Mouse (Mus musculus) retina, embryonic 14.5 days (tissue): ENCODE data around the gene Hand2.

Experiments used
- DNase-seq: peaks from one replicate; pipeline ENCODE4 v3.0.0-alpha.2; 2015; ENCODE audit warnings: low spot score

The Hand2 gene

GRCm38 (mm10) chr8:57342386-57343090, 21.8 kb downstream of the Hand2 start:
- no peak for DNase-seq

- DNase-seq = peak; percentile 15
Measured at GRCm38 (mm10) chr8:57343731-57344315, 23.0 kb downstream of the Hand2 start.

GRCm38 (mm10) chr8:57344956-57345870, 24.4 kb downstream of the Hand2 start:
- DNase-seq = peak; percentile 22

GRCm38 (mm10) chr8:57346371-57346770, 25.6 kb downstream of the Hand2 start:
- DNase-seq = no peak

- no peak for DNase-seq
Measured at GRCm38 (mm10) chr8:57347141-57347540, 26.4 kb downstream of the Hand2 start.

GRCm38 (mm10) chr8:57348251-57348650, 27.5 kb downstream of the Hand2 start:
- no peak for DNase-seq

- DNase-seq = peak; percentile 8
Measured at GRCm38 (mm10) chr8:57348866-57349520, 28.2 kb downstream of the Hand2 start.

- no peak for DNase-seq
Measured at GRCm38 (mm10) chr8:57351861-57352260, 31.1 kb downstream of the Hand2 start.

- DNase-seq = peak; percentile 88
Measured at GRCm38 (mm10) chr8:57353346-57354305, 32.8 kb downstream of the Hand2 start.

- DNase-seq = no peak
Measured at GRCm38 (mm10) chr8:57354876-57355275, 34.1 kb downstream of the Hand2 start.

GRCm38 (mm10) chr8:57356529-57357325, 35.9 kb downstream of the Hand2 start:
- no peak for DNase-seq

- DNase-seq = no peak
Measured at GRCm38 (mm10) chr8:57360493-57360892, 39.7 kb downstream of the Hand2 start.

GRCm38 (mm10) chr8:57361003-57361805, 40.4 kb downstream of the Hand2 start:
- DNase-seq = no peak

GRCm38 (mm10) chr8:57362881-57363280, 42.1 kb downstream of the Hand2 start:
- DNase-seq = no peak

- DNase-seq = no peak
Measured at GRCm38 (mm10) chr8:57374044-57374443, 53.3 kb downstream of the Hand2 start.
